ENCODE assay signal across 9 mouse cellular contexts in genomic region chr11:3913316-3914108, GRCm38 (mm10). TPM values are rescaled to one million over a fixed set of nuclear protein-coding genes. Genes with fewer than 3 reads are reported as not detected.
DNase-seq lines count a peak whose midpoint lies in the region; ATAC-seq and TF ChIP-seq lines count a peak whose summit lies in the region.
"Had no signal": no experiment of that assay in that cellular context is flagged by ENCODE, and none has a peak within 500 bp of the region (broad histone marks: within the 10 kb centered on the region; RNA-seq: fewer than 3 reads in every experiment).

No protein-coding gene starts in this region.

- no peaks in the 10 kb centered on the region for H3K36me3 ChIP-seq in embryonic facial prominence, embryonic 13.5 days
- no peaks in the 10 kb centered on the region; the same call in 1 of the 2 replicates for H3K36me3 ChIP-seq in kidney, adult 2 months (ENCODE audit: control insufficient read depth, insufficient read depth, low read length)
- peaks cover 3% of the 10 kb centered on the region; the same call in 1 of the 2 replicates for H3K36me3 ChIP-seq in limb, embryonic 12.5 days
- H3K36me3 ChIP-seq in midbrain, embryonic 14.5 days (ENCODE audit: control insufficient read depth, insufficient read depth, low read length) = no peaks in the 10 kb centered on the region
- H3K36me3 ChIP-seq: G1E had no signal

- peak overlapping the region; percentile 91 for H3K4me2 ChIP-seq in embryonic facial prominence, embryonic 13.5 days
- peak overlapping the region; percentile 88 for H3K4me2 ChIP-seq in limb, embryonic 12.5 days
- peak overlapping the region; percentile 90 for H3K4me2 ChIP-seq in midbrain, embryonic 14.5 days (ENCODE audit: low read length)

- ATAC-seq in embryonic facial prominence, embryonic 13.5 days (ENCODE audit: insufficient number of reproducible peaks, insufficient read depth, low FRiP score, low TSS enrichment, low read depth) = peak; percentile 86
- ATAC-seq in limb, embryonic 12.5 days (ENCODE audit: insufficient number of reproducible peaks, insufficient read depth, low FRiP score, low TSS enrichment, low read depth) = peak; percentile 77
- peak; percentile 86 for ATAC-seq in midbrain, embryonic 14.5 days (ENCODE audit: low FRiP score, low TSS enrichment)

- H3K4me3 ChIP-seq in embryonic facial prominence, embryonic 13.5 days = peak overlapping the region; percentile 66
- peak overlapping the region; percentile 70 for H3K4me3 ChIP-seq in kidney, adult 2 months (ENCODE audit: insufficient read depth, low read depth, low read length)
- peak overlapping the region; percentile 60 for H3K4me3 ChIP-seq in limb, embryonic 12.5 days (replicated peaks)
- peak overlapping the region; percentile 59 for H3K4me3 ChIP-seq in midbrain, embryonic 14.5 days (replicated peaks; ENCODE audit: low read depth, low read length)

- peaks cover 49% of the 10 kb centered on the region for H3K4me1 ChIP-seq in embryonic facial prominence, embryonic 13.5 days
- peaks cover 8% of the 10 kb centered on the region; the same call in 1 of the 2 replicates for H3K4me1 ChIP-seq in kidney, adult 2 months (ENCODE audit: control insufficient read depth, insufficient read depth, low read length)
- peaks cover 14% of the 10 kb centered on the region for H3K4me1 ChIP-seq in limb, embryonic 12.5 days (replicated peaks)
- H3K4me1 ChIP-seq in midbrain, embryonic 14.5 days (ENCODE audit: control insufficient read depth, insufficient read depth, low read length) = peaks cover 37% of the 10 kb centered on the region

- peaks cover 13% of the 10 kb centered on the region for H3K27me3 ChIP-seq in embryonic facial prominence, embryonic 13.5 days
- H3K27me3 ChIP-seq in kidney, adult 2 months (replicated peaks; ENCODE audit: control insufficient read depth, insufficient read depth, low read length) = no peaks in the 10 kb centered on the region
- peaks cover 26% of the 10 kb centered on the region for H3K27me3 ChIP-seq in limb, embryonic 12.5 days
- H3K27me3 ChIP-seq in midbrain, embryonic 14.5 days (ENCODE audit: control insufficient read depth, insufficient read depth, low read length) = 0 out of 2 replicates have a peak, but pooled peaks cover 4% of the 10 kb centered on the region

- peak overlapping the region; percentile 75 for H3K9ac ChIP-seq in embryonic facial prominence, embryonic 13.5 days
- peak overlapping the region; percentile 60 for H3K9ac ChIP-seq in limb, embryonic 12.5 days (replicated peaks)
- H3K9ac ChIP-seq in midbrain, embryonic 14.5 days (replicated peaks; ENCODE audit: low read length) = peak overlapping the region; percentile 60

- DNase-seq in 3T3-L1 (ENCODE audit: low read depth, low spot score) = peak; percentile 94
- peak; percentile 67 to 80 for DNase-seq in adrenal gland, postnatal 4 days (ENCODE audit: low spot score in 2 of 2)
- DNase-seq in heart, adult 18-20 months = peak; percentile 94 to 97
- peak; percentile 97 for DNase-seq in kidney, adult 2 months
- DNase-seq in midbrain, embryonic 14.5 days = peak; percentile 92
- DNase-seq in spleen, adult 12 weeks (ENCODE audit: low spot score) = peak; percentile 64

- WGBS in embryonic facial prominence, embryonic 13.5 days = under 1% methylated on average over 65 of the region's 65 CpGs
- WGBS in kidney, adult 2 months = under 1% methylated on average over 65 of the region's 65 CpGs
- under 1% methylated on average over 60 of the region's 65 CpGs for WGBS in limb, embryonic 12.5 days
- under 1% methylated on average over 65 of the region's 65 CpGs for WGBS in midbrain, embryonic 14.5 days

- TF ChIP-seq POLR2A in kidney, adult 2 months (IDR thresholded peaks at IDR 0.05; ENCODE audit: low read depth, low read length) = peak; percentile 23

- peak overlapping the region; percentile 85 for H3K27ac ChIP-seq in embryonic facial prominence, embryonic 13.5 days
- H3K27ac ChIP-seq in kidney, adult 2 months (ENCODE audit: insufficient read depth, low read depth, low read length) = peak overlapping the region; percentile 61
- no peak overlapping the region for H3K27ac ChIP-seq in limb, embryonic 12.5 days
- H3K27ac ChIP-seq in midbrain, embryonic 14.5 days (replicated peaks; ENCODE audit: low read depth, low read length) = peak overlapping the region; percentile 74

- H3K9me3 ChIP-seq in embryonic facial prominence, embryonic 13.5 days = no peaks in the 10 kb centered on the region
- H3K9me3 ChIP-seq in limb, embryonic 12.5 days = no peaks in the 10 kb centered on the region
- no peaks in the 10 kb centered on the region for H3K9me3 ChIP-seq in midbrain, embryonic 14.5 days (ENCODE audit: control insufficient read depth, low read length)

- no peak for TF ChIP-seq CTCF in kidney, adult 2 months (conservative IDR thresholded peaks at IDR 0.05; ENCODE audit: insufficient read depth, insufficient read length, low read depth, low read length)

RNA-seq across cellular contexts. Expression of gene Slc35e4, which starts 1.0 kb away (rescaled TPM):
- total RNA-seq in adrenal gland, postnatal 4 days (2021) = 1 to 10 TPM; 5.8 to 7.8 TPM
- polyA plus RNA-seq in embryonic facial prominence, embryonic 13.5 days (2015; fragmentation: Nextera tagmentation; extraction: Ambion mirVana) = 7.7 and 8.6 TPM in 2 replicates
- 1 to 10 TPM; 3.5 TPM for total RNA-seq in heart, adult 18-20 months (2021)
- polyA plus RNA-seq in kidney, adult 2 months (2012; rRNA removed) = 8.1 and 10.6 TPM in 2 replicates
- polyA plus RNA-seq in limb, embryonic 12.5 days (2016; fragmentation: Nextera tagmentation; extraction: Ambion mirVana) = 3.0 and 3.7 TPM in 2 replicates
- polyA plus RNA-seq in midbrain, embryonic 14.5 days (2014; fragmentation: Nextera tagmentation; extraction: Ambion mirVana) = 10.8 and 14.5 TPM in 2 replicates
- polyA plus RNA-seq: G1E had no signal

RNA-seq across cellular contexts. Expression of gene Tcn2, which starts 18.4 kb away (rescaled TPM):
- 100 to 1,000 TPM; 102 to 141 TPM for total RNA-seq in adrenal gland, postnatal 4 days (2021)
- 38.9 and 42.1 TPM in 2 replicates for polyA plus RNA-seq in embryonic facial prominence, embryonic 13.5 days (2015; fragmentation: Nextera tagmentation; extraction: Ambion mirVana)
- 10 to 100 TPM; 37.9 to 50.5 TPM for total RNA-seq in heart, adult 18-20 months (2021)
- 2,179 and 2,584 TPM in 2 replicates for polyA plus RNA-seq in kidney, adult 2 months (2012; rRNA removed)
- 27.4 and 29.9 TPM in 2 replicates for polyA plus RNA-seq in limb, embryonic 12.5 days (2016; fragmentation: Nextera tagmentation; extraction: Ambion mirVana)
- polyA plus RNA-seq in midbrain, embryonic 14.5 days (2014; fragmentation: Nextera tagmentation; extraction: Ambion mirVana) = 11.7 and 21.2 TPM in 2 replicates

RNA-seq across cellular contexts. Expression of gene Dusp18, which starts 18.5 kb away (rescaled TPM):
- 1 to 10 TPM; 6.2 to 6.5 TPM for total RNA-seq in adrenal gland, postnatal 4 days (2021)
- 8.7 and 9.2 TPM in 2 replicates for polyA plus RNA-seq in embryonic facial prominence, embryonic 13.5 days (2015; fragmentation: Nextera tagmentation; extraction: Ambion mirVana)
- 10 to 100 TPM; 28.3 to 28.6 TPM for total RNA-seq in heart, adult 18-20 months (2021)
- 7.0 and 7.1 TPM in 2 replicates for polyA plus RNA-seq in kidney, adult 2 months (2012; rRNA removed)
- polyA plus RNA-seq in limb, embryonic 12.5 days (2016; fragmentation: Nextera tagmentation; extraction: Ambion mirVana) = 11.2 and 11.4 TPM in 2 replicates
- polyA plus RNA-seq in midbrain, embryonic 14.5 days (2014; fragmentation: Nextera tagmentation; extraction: Ambion mirVana) = 33.7 and 38.1 TPM in 2 replicates
- polyA plus RNA-seq: G1E had no signal

RNA-seq across cellular contexts. Expression of gene 4921536K21Rik, which starts 18.6 kb away (rescaled TPM):
- total RNA-seq in adrenal gland, postnatal 4 days (2021) = under 1 TPM; 0.56 to 0.62 TPM
- 0.20 TPM in 1 of 2 replicates, not detected in the other for polyA plus RNA-seq in embryonic facial prominence, embryonic 13.5 days (2015; fragmentation: Nextera tagmentation; extraction: Ambion mirVana)
- under 1 TPM; 0.55 to 0.64 TPM for total RNA-seq in heart, adult 18-20 months (2021)
- 0.83 and 1.1 TPM in 2 replicates for polyA plus RNA-seq in kidney, adult 2 months (2012; rRNA removed)
- polyA plus RNA-seq in limb, embryonic 12.5 days (2016; fragmentation: Nextera tagmentation; extraction: Ambion mirVana) = 0.15 and 0.18 TPM in 2 replicates
- polyA plus RNA-seq in midbrain, embryonic 14.5 days (2014; fragmentation: Nextera tagmentation; extraction: Ambion mirVana) = 0.35 TPM in 1 of 2 replicates, not detected in the other
- polyA plus RNA-seq: G1E had no signal

RNA-seq across cellular contexts. Expression of gene Osbp2, which starts 49.8 kb away (rescaled TPM):
- total RNA-seq in adrenal gland, postnatal 4 days (2021) = 1 to 10 TPM; 2.4 to 2.5 TPM
- 1.7 and 3.0 TPM in 2 replicates for polyA plus RNA-seq in embryonic facial prominence, embryonic 13.5 days (2015; fragmentation: Nextera tagmentation; extraction: Ambion mirVana)
- total RNA-seq in heart, adult 18-20 months (2021) = 10 to 100 TPM; 17.9 to 20.3 TPM
- 3.3 and 4.5 TPM in 2 replicates for polyA plus RNA-seq in kidney, adult 2 months (2012; rRNA removed)
- 0.52 and 0.73 TPM in 2 replicates for polyA plus RNA-seq in limb, embryonic 12.5 days (2016; fragmentation: Nextera tagmentation; extraction: Ambion mirVana)
- polyA plus RNA-seq in midbrain, embryonic 14.5 days (2014; fragmentation: Nextera tagmentation; extraction: Ambion mirVana) = 21.2 and 30.0 TPM in 2 replicates
- polyA plus RNA-seq: G1E had no signal

Comparison
In these comparisons a context has a peak if more than half of its experiments do, and no peak if none do; other contexts are left out.
1. RNA of gene Tcn2, which starts 18.4 kb away (polyA plus RNA-seq): 2,179 to 2,584 TPM in kidney, adult 2 months; 38.9 to 42.1 TPM in embryonic facial prominence, embryonic 13.5 days, 27.4 to 29.9 TPM in limb, embryonic 12.5 days and 11.7 to 21.2 TPM in midbrain, embryonic 14.5 days; every median in the first group is over 10 times any median in the second.
2. Peak in every context shown above with its lines, with median percentiles within 50 percentile points of each other: DNase-seq, ATAC-seq, H3K4me2 ChIP-seq, H3K4me3 ChIP-seq and H3K9ac ChIP-seq.